Mouse (Mus musculus) limb, embryonic 14.5 days (tissue): ENCODE results near the gene Cdh1. TPM values are rescaled to one million over a fixed set of nuclear protein-coding genes. Genes with fewer than 3 reads are reported as not detected.
A peak's percentile ranks its signal among the peaks of the same experiment; 100 is the strongest.

ENCODE experiments used
- ATAC-seq: fragments of 200-750 bp; cut with Nextera tagmentation; 2 replicates; pipeline ENCODE4 v1.8.0; 2017; ENCODE audit warnings: low read depth, moderate number of reproducible peaks, moderate TSS enrichment; ENCODE audit not compliant: low FRiP score
- DNase-seq: peaks from one replicate; pipeline ENCODE4 v3.0.0-alpha.2; 2015; ENCODE audit warnings: low spot score
- H3K27ac ChIP-seq: fragments of 300-500 bp; sonication (generic); replicated peaks from 2 replicates; pipeline ENCODE4 v1.5.1; 2014; ENCODE audit warnings: low read depth, mild to moderate bottlenecking, low read length, moderate library complexity, mixed read lengths
- H3K27me3 ChIP-seq: fragments of 300-500 bp; sonication (generic); 2 replicates; pipeline ENCODE4 v1.6.1; 2014; ENCODE audit warnings: low read length, mixed read lengths; ENCODE audit not compliant: control insufficient read depth, insufficient read depth
- H3K36me3 ChIP-seq: fragments of 300-500 bp; sonication (generic); 2 replicates; pipeline ENCODE4 v1.6.1; 2014; ENCODE audit warnings: mild to moderate bottlenecking, low read length, moderate library complexity, mixed read lengths; ENCODE audit not compliant: control insufficient read depth, insufficient read depth
- H3K4me1 ChIP-seq: fragments of 300-500 bp; sonication (generic); 2 replicates; pipeline ENCODE4 v1.6.1; 2014; ENCODE audit warnings: antibody characterized with exemption, low read length, mixed read lengths; ENCODE audit not compliant: control insufficient read depth, insufficient read depth
- H3K4me2 ChIP-seq: fragments of 300-500 bp; sonication (generic); replicated peaks from 2 replicates; pipeline ENCODE4 v1.6.1; 2014; ENCODE audit warnings: low read depth, mild to moderate bottlenecking, low read length, moderate library complexity; ENCODE audit not compliant: severe bottlenecking
- H3K4me3 ChIP-seq: fragments of 300-500 bp; sonication (generic); replicated peaks from 2 replicates; pipeline ENCODE4 v1.5.1; 2014; ENCODE audit warnings: low read length
- H3K9ac ChIP-seq: fragments of 300-500 bp; sonication (generic); 2 replicates; pipeline ENCODE4 v1.6.1; 2014; ENCODE audit warnings: mild to moderate bottlenecking, low read depth, low read length, moderate library complexity; ENCODE audit not compliant: severe bottlenecking
- H3K9me3 ChIP-seq: fragments of 300-500 bp; sonication (generic); 2 replicates; pipeline ENCODE4 v1.6.1; 2016; ENCODE audit warnings: low read length; ENCODE audit not compliant: control insufficient read depth
- POLR2A ChIP-seq: fragments of 200-500 bp; IDR thresholded peaks from 2 replicates; pipeline ENCODE4 v1.8.0; 2012; ENCODE audit warnings: inconsistent platforms, mild to moderate bottlenecking, moderate library complexity, borderline replicate concordance; ENCODE audit not compliant: insufficient read depth, insufficient read length; ENCODE audit errors: extremely low read depth
- WGBS: fragments of 180-500 bp; shearing (Covaris S2); extraction: QIAGEN DNeasy Blood & Tissue Kit; methylation state at CpG from one replicate; pipeline ENCODE4 v1.1.7; 2014; 5-methylcytosine and 5-hydroxymethylcytosine counted together
- polyA plus RNA-seq, 2 experiments: library from polyadenylated mRNA; depleted of rRNA in 1 of 2; stranded (reverse) in 1 of 2; unstranded in 1 of 2; fragments of >200 nt; fragmentation: Nextera tagmentation in 1 of 2; extraction: Ambion mirVana in 1 of 2; gene quantifications; 2 replicates each; pipeline versions ENCODE4 v1.2.1 to v1.2.3; 2012 to 2014

Cdh1 gene
- polyA plus RNA-seq, 2 experiments = 25.2 to 58.6 TPM

- ATAC-seq (no peak), DNase-seq (no peak)
- H3K4me3 ChIP-seq = no peak overlapping the region
- no peak for TF ChIP-seq POLR2A
- H3K4me1 ChIP-seq = no peaks in the 10 kb centered on the region
- no peaks in the 10 kb centered on the region for H3K27me3 ChIP-seq
- no peak overlapping the region for H3K9ac ChIP-seq
- no peak overlapping the region for H3K4me2 ChIP-seq
- H3K9me3 ChIP-seq = no peaks in the 10 kb centered on the region
- H3K27ac ChIP-seq = no peak overlapping the region
- 97% methylated on average over 4 of the region's 4 CpGs for WGBS
- no peaks in the 10 kb centered on the region for H3K36me3 ChIP-seq
Measured at GRCm38 (mm10) chr8:106684387-106684786, 81.2 kb downstream of the Cdh1 start.

- DNase-seq (peak; percentile 89), ATAC-seq (no peak)
- H3K9me3 ChIP-seq = no peaks in the 10 kb centered on the region
- H3K9ac ChIP-seq = no peak overlapping the region
- H3K36me3 ChIP-seq = peaks cover 11% of the 10 kb centered on the region; the same call in 1 of the 2 replicates
- H3K4me1 ChIP-seq = no peaks in the 10 kb centered on the region
- 5% methylated on average over 4 of the region's 4 CpGs for WGBS
- H3K27me3 ChIP-seq = no peaks in the 10 kb centered on the region
- H3K27ac ChIP-seq = no peak overlapping the region
- no peak overlapping the region for H3K4me3 ChIP-seq
- no peak for TF ChIP-seq POLR2A
- H3K4me2 ChIP-seq = no peak overlapping the region
Measured at GRCm38 (mm10) chr8:106687479-106687878, 84.3 kb downstream of the Cdh1 start.

DNA sequence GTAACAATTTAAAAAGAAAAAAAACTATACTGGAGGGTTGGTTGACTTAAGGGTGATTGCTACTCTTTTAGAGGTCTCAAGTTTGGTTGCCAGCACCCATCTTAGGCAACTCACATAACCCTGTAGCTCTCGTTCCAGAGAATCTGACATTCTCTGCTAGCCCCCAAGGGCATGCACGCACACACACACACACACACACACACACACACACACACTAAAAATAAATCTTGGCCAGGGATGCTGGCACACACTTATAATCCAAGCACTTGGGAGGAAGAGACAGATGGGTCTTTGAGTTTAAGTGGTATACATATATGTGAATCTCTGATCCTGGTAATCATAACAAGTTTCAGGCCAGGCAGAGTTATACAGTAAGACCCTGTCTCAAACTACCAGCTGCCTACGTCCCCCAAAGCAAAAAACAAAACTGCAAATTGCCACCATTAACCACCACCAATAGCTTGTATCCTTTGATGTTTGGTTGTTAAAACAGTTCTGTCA is 94.6 kb downstream of the Cdh1 start:
- no peak for TF ChIP-seq POLR2A
- H3K4me2 ChIP-seq = no peak overlapping the region
- H3K4me3 ChIP-seq = no peak overlapping the region
- H3K36me3 ChIP-seq = peaks cover 46% of the 10 kb centered on the region
- 68% methylated on average over 3 of the region's 3 CpGs for WGBS
- H3K4me1 ChIP-seq = no peaks in the 10 kb centered on the region
- no peak for ATAC-seq
- H3K27ac ChIP-seq = no peak overlapping the region
- no peak for DNase-seq
- H3K9me3 ChIP-seq = no peaks in the 10 kb centered on the region
- H3K9ac ChIP-seq = no peak overlapping the region
- no peaks in the 10 kb centered on the region for H3K27me3 ChIP-seq

- no peak for ATAC-seq
Measured at GRCm38 (mm10) chr8:106699588-106699987, 96.4 kb downstream of the Cdh1 start.

DNA sequence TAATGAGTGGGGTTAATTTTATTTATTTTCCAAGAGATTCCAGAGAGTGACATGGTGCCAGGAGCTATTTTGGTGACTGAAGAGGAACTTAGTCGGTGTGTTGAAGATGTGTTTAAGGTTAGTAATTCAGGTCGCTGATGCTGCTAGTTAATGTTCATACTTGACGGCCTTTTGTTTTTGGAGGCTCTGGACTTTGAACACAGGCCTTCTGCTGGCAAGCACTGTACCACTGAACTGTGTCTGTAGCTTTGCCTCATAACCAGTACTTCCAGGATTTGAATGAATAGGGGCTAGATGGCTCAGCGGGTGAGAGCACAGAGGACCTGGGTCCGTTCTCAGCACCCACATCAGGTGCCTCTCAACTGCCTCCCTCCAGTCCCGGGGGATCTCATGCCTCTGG is 97.0 kb downstream of the Cdh1 start:
- 92% methylated on average over 6 of the region's 6 CpGs for WGBS
- DNase-seq (no peak), ATAC-seq (no peak)
- H3K36me3 ChIP-seq = peaks cover 40% of the 10 kb centered on the region
- no peaks in the 10 kb centered on the region for H3K9me3 ChIP-seq
- H3K4me1 ChIP-seq = no peaks in the 10 kb centered on the region
- H3K9ac ChIP-seq = no peak overlapping the region
- no peak overlapping the region for H3K27ac ChIP-seq
- no peak for TF ChIP-seq POLR2A
- H3K27me3 ChIP-seq = no peaks in the 10 kb centered on the region
- H3K4me3 ChIP-seq = no peak overlapping the region
- H3K4me2 ChIP-seq = no peak overlapping the region

More at GRCm38 (mm10) chr8:106699588-106699987, 96.4 kb downstream of the Cdh1 start:
- H3K27me3 ChIP-seq = no peaks in the 10 kb centered on the region
- no peaks in the 10 kb centered on the region for H3K4me1 ChIP-seq
- no peak overlapping the region for H3K4me2 ChIP-seq
- peaks cover 44% of the 10 kb centered on the region for H3K36me3 ChIP-seq
- 68% methylated on average over 5 of the region's 5 CpGs for WGBS
- H3K9me3 ChIP-seq = no peaks in the 10 kb centered on the region
- no peak overlapping the region for H3K27ac ChIP-seq
- no peak overlapping the region for H3K9ac ChIP-seq
- no peak for TF ChIP-seq POLR2A
- peak; percentile 42 for DNase-seq
- H3K4me3 ChIP-seq = no peak overlapping the region

DNA sequence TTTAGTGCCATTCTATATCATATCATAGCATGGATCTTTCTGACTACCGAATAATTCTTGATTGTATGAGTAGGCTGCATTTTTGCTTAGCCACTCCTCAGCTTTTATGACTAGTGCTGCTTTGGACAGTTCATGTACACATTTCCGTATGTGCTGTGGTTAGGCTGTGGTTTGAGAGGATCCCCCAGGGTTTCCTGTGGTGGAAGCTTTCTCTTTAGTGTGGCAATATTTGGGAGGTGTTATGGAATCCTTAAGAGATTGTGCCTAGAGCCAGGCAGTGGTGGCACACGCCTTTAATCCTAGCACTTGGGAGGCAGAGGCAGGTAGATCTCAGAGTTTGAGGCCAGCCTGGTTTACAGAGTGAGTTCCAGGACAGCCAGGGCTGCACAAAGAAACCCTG is 98.2 kb downstream of the Cdh1 start:
- no peaks in the 10 kb centered on the region for H3K27me3 ChIP-seq
- no peak overlapping the region for H3K27ac ChIP-seq
- ATAC-seq = no peak
- DNase-seq = no peak
- TF ChIP-seq POLR2A = no peak
- WGBS = 76% methylated on average over 3 of the region's 3 CpGs
- H3K36me3 ChIP-seq = peaks cover 30% of the 10 kb centered on the region
- H3K9ac ChIP-seq = no peak overlapping the region
- no peaks in the 10 kb centered on the region for H3K9me3 ChIP-seq
- H3K4me1 ChIP-seq = no peaks in the 10 kb centered on the region
- H3K4me3 ChIP-seq = no peak overlapping the region
- no peak overlapping the region for H3K4me2 ChIP-seq
